Mouse (Mus musculus) ES-E14 (cell line): ENCODE data around the gene Snrpc.

Source experiments
- CHD2 ChIP-seq: IDR thresholded peaks from 2 replicates; pipeline ENCODE4 v1.6.1; 2014; ENCODE audit warnings: mild to moderate bottlenecking, low read depth, low read length, inconsistent platforms
- HCFC1 ChIP-seq: IDR thresholded peaks from 2 replicates; pipeline ENCODE4 v1.6.1; 2012; ENCODE audit warnings: low read length, inconsistent platforms, borderline replicate concordance; ENCODE audit not compliant: insufficient read depth
- ZC3H11A ChIP-seq: IDR thresholded peaks from 2 replicates; pipeline ENCODE4 v1.6.1; 2012; ENCODE audit warnings: low read depth, mild to moderate bottlenecking, inconsistent platforms, low read length, borderline replicate concordance
- ZNF384 ChIP-seq: IDR thresholded peaks from 2 replicates; pipeline ENCODE4 v1.6.1; 2012; ENCODE audit warnings: low read depth, low read length, inconsistent platforms

DNA sequence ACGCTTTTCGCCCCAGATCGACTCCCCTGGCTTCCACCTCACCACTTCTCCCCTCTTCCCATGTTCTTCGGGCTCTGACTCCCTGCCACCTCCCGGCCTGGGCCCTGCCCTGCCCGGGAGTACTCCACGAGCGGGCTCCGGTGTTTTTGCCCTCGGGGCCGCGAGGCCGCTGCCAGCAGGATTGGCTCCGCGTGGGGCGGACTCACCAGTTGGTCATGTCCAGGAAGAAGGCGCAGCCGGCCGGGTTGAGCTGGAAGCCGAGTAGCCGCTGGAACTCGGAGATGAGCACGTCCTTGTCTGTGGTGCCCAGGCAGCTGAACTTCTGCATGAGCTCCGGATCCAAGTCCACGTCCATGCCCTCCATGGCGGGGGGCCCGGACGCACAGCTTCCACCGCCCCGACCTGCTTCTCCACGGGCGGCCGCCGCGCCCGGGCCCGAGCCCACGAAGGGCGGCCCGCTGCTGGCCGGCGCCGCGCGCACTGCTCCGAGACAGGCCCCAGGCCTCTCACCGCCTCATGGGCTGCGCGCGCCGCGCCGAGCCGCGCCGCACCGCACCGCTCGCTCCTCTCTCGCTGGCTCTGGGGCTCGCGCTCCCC is 17.9 kb upstream of the Snrpc start:
- TF ChIP-seq CHD2 (no peak), ZC3H11A (no peak), ZNF384 (no peak), HCFC1 (no peak)
